Mouse (Mus musculus): ENCODE results near the gene Mrps31. TPM values are rescaled to one million over a fixed set of nuclear protein-coding genes. Genes with fewer than 3 reads are reported as not detected.

The Mrps31 gene
- polyA plus RNA-seq, 1 experiment from 2014 or later, result 55.2 TPM

- H3K4me1 ChIP-seq (ENCODE audit: control insufficient read depth, insufficient read depth, low read length), result peaks cover 9% of the 10 kb centered on the region
- 7% methylated on average over 8 of the region's 8 CpGs for WGBS
- peak overlapping the region; percentile 82 for H3K4me3 ChIP-seq (ENCODE audit: low read length)
- peaks cover 6% of the 10 kb centered on the region; the same call in 1 of the 2 replicates for H3K36me3 ChIP-seq (ENCODE audit: control insufficient read depth, insufficient read depth)
- H3K27ac ChIP-seq (ENCODE audit: low read length), result peak overlapping the region; percentile 82; the same call in 1 of the 2 replicates
- no peaks in the 10 kb centered on the region for H3K27me3 ChIP-seq (ENCODE audit: control insufficient read depth, insufficient read depth, low read length)
- no peaks in the 10 kb centered on the region for H3K9me3 ChIP-seq (replicated peaks; ENCODE audit: control insufficient read depth, low read length)
- ATAC-seq (replicated peaks; ENCODE audit: extremely low read depth, insufficient read depth, low FRiP score), result no peak
- H3K4me2 ChIP-seq (ENCODE audit: low read depth, low read length), result peak overlapping the region; percentile 95
- H3K9ac ChIP-seq (ENCODE audit: low read length), result peak overlapping the region; percentile 88
Measured at GRCm38 (mm10) chr8:22411971-22412370, 810 bp downstream of the Mrps31 start.

Other genes with a start within 250 kb of the Mrps31 start
- 4.9 and 5.3 TPM in 2 replicates for gene Nek3, start 244.9 kb upstream of the Mrps31 start, polyA plus RNA-seq (2015; fragmentation: Nextera tagmentation; extraction: Ambion mirVana)
- 29.1 and 37.4 TPM in 2 replicates for gene Ckap2, start 225.5 kb upstream of the Mrps31 start, polyA plus RNA-seq (2015; fragmentation: Nextera tagmentation; extraction: Ambion mirVana)
- 21.6 and 21.7 TPM in 2 replicates for gene Vps36, start 218.6 kb upstream of the Mrps31 start, polyA plus RNA-seq (2015; fragmentation: Nextera tagmentation; extraction: Ambion mirVana)
- gene Thsd1, start 184.0 kb upstream of the Mrps31 start, polyA plus RNA-seq (2015; fragmentation: Nextera tagmentation; extraction: Ambion mirVana), result 13.2 and 16.1 TPM in 2 replicates
- gene Tpte, start 127.9 kb upstream of the Mrps31 start, polyA plus RNA-seq (2015; fragmentation: Nextera tagmentation; extraction: Ambion mirVana), result not detected in 2 replicates
- gene Slc25a15, start 12.8 kb upstream of the Mrps31 start, polyA plus RNA-seq (2015; fragmentation: Nextera tagmentation; extraction: Ambion mirVana), result 12.0 and 13.2 TPM in 2 replicates